Mouse (Mus musculus): ENCODE results near the gene Mpv17l2. TPM values are rescaled to one million over a fixed set of nuclear protein-coding genes. Genes with fewer than 3 reads are reported as not detected.

Gene Mpv17l2
- polyA plus RNA-seq, 1 experiment = 86.8 TPM

DNA sequence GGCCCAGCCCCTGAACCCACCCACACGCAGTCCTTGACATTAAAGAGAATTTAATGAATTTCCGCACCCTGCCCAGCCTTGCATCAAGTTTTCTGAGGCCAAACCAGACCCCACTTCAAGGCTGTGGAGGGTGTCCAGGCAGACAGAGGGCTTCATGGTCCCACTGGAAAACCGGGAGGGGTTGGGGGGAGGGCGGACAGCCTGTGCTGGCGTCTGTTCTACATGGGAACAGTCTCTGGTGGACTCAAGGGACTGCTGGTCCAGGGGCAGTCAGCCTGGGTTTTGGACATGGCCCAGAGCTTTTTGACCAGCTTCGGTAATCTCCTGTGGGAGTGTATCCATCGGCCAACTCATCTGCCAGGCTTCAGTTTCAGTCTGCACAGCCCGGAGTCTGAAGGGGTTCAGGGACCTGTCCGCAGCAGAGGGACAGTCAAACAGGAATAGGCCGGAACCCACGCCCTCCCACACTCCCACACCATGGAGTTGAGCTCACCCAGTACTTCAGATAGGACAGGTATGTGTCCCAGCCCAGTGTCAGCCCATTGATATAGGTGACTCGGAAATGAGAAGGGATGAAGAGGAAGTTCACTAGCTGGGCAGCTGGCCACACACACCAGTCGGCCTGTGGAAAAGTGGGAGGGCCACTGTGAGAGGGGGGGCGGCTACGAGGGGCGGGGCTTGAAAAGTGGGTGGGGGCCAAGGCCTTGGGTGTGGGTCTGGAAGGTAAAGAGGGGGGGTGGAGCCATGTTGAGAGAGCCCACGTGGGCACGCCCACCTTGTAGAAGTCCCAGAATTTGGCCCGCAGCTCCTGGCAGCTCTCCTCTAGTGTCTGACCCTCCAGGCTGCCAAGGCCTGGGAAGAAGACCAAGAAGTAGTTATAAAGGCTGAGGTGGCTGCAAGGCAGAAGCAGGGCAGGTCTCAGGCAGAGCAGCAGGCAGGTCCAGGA lies 1.9 kb downstream of the Mpv17l2 start:
- Histone ChIP-seq H3K79me3 (ENCODE audit: low read depth) (peaks cover 3% of the 10 kb centered on the region), H3K27me3 (ENCODE audit: control insufficient read depth, insufficient read depth, insufficient read length) (no peaks in the 10 kb centered on the region), H3K79me2 (ENCODE audit: control insufficient read depth, insufficient read depth) (peaks cover 15% of the 10 kb centered on the region), H3ac (ENCODE audit: control insufficient read depth, insufficient read length, low read depth) (no peak overlapping the region), H3K4me3 (ENCODE audit: insufficient read depth, poor library complexity, severe bottlenecking) (no peak overlapping the region), H3K36me3 (ENCODE audit: control insufficient read depth, insufficient read depth) (peaks cover 18% of the 10 kb centered on the region)
- no peak for TF ChIP-seq CTCF (IDR thresholded peaks at IDR 0.05; ENCODE audit: control insufficient read depth, insufficient read depth, insufficient read length)
- TF ChIP-seq CEBPB (IDR thresholded peaks at IDR 0.05; ENCODE audit: low read depth) = no peak
- TF ChIP-seq MYOD1 (IDR thresholded peaks at IDR 0.05; ENCODE audit: control insufficient read depth, insufficient read length, low read depth) = no peak

GRCm38 (mm10) chr8:70758308-70758615 lies 2.5 kb downstream of the Mpv17l2 start:
- no peaks in the 10 kb centered on the region for H3K27me3 ChIP-seq (ENCODE audit: control insufficient read depth, insufficient read depth, insufficient read length)
- peaks cover 15% of the 10 kb centered on the region for H3K79me2 ChIP-seq (ENCODE audit: control insufficient read depth, insufficient read depth)
- H3K79me3 ChIP-seq (ENCODE audit: low read depth) = peaks cover 3% of the 10 kb centered on the region
- no peak overlapping the region for H3K4me3 ChIP-seq (ENCODE audit: insufficient read depth, poor library complexity, severe bottlenecking)
- no peak overlapping the region for H3ac ChIP-seq (ENCODE audit: control insufficient read depth, insufficient read length, low read depth)
- TF ChIP-seq MAX (IDR thresholded peaks at IDR 0.05) (no peak), CEBPB (IDR thresholded peaks at IDR 0.05; ENCODE audit: low read depth) (no peak), USF1 (IDR thresholded peaks at IDR 0.05; ENCODE audit: low read depth) (no peak), CTCF (IDR thresholded peaks at IDR 0.05; ENCODE audit: control insufficient read depth, insufficient read depth, insufficient read length) (no peak), MYOG (IDR thresholded peaks at IDR 0.05; ENCODE audit: control insufficient read depth, extremely low read depth, insufficient read length) (no peak), MYOD1 (IDR thresholded peaks at IDR 0.05; ENCODE audit: control insufficient read depth, insufficient read length, low read depth) (no peak), FOSL1 (IDR thresholded peaks at IDR 0.05; ENCODE audit: insufficient read depth, low read length, poor library complexity, severe bottlenecking) (no peak)
- H3K36me3 ChIP-seq (ENCODE audit: control insufficient read depth, insufficient read depth) = peaks cover 17% of the 10 kb centered on the region

- Histone ChIP-seq H3K79me2 (ENCODE audit: control insufficient read depth, insufficient read depth) (peaks cover 15% of the 10 kb centered on the region), H3K79me3 (ENCODE audit: low read depth) (peaks cover 3% of the 10 kb centered on the region), H3ac (ENCODE audit: control insufficient read depth, insufficient read length, low read depth) (no peak overlapping the region)
Measured at GRCm38 (mm10) chr8:70757523-70758307, 3.0 kb downstream of the Mpv17l2 start.

GRCm38 (mm10) chr8:70756476-70757040 lies 4.2 kb downstream of the Mpv17l2 start:
- no peak overlapping the region for H3ac ChIP-seq (ENCODE audit: control insufficient read depth, insufficient read length, low read depth)
- no peaks in the 10 kb centered on the region for H3K27me3 ChIP-seq (ENCODE audit: control insufficient read depth, insufficient read depth, insufficient read length)
- peaks cover 3% of the 10 kb centered on the region for H3K79me3 ChIP-seq (ENCODE audit: low read depth)
- H3K4me3 ChIP-seq (ENCODE audit: insufficient read depth, poor library complexity, severe bottlenecking) = no peak overlapping the region
- peaks cover 10% of the 10 kb centered on the region for H3K36me3 ChIP-seq (ENCODE audit: control insufficient read depth, insufficient read depth)
- no peak for TF ChIP-seq MYOD1 (IDR thresholded peaks at IDR 0.05; ENCODE audit: control insufficient read depth, insufficient read length, low read depth)
- no peak for TF ChIP-seq CEBPB (IDR thresholded peaks at IDR 0.05; ENCODE audit: low read depth)
- TF ChIP-seq USF1 (IDR thresholded peaks at IDR 0.05; ENCODE audit: low read depth) = no peak
- no peak for TF ChIP-seq CTCF (IDR thresholded peaks at IDR 0.05; ENCODE audit: control insufficient read depth, insufficient read depth, insufficient read length)
- TF ChIP-seq FOSL1 (IDR thresholded peaks at IDR 0.05; ENCODE audit: insufficient read depth, low read length, poor library complexity, severe bottlenecking) = no peak
- no peak for TF ChIP-seq MYOG (IDR thresholded peaks at IDR 0.05; ENCODE audit: control insufficient read depth, extremely low read depth, insufficient read length)
- no peak for TF ChIP-seq MAX (IDR thresholded peaks at IDR 0.05)
- H3K79me2 ChIP-seq (ENCODE audit: control insufficient read depth, insufficient read depth) = peaks cover 15% of the 10 kb centered on the region

More at GRCm38 (mm10) chr8:70757523-70758307, 3.0 kb downstream of the Mpv17l2 start:
- H3K27me3 ChIP-seq (ENCODE audit: control insufficient read depth, insufficient read depth, insufficient read length) = no peaks in the 10 kb centered on the region
- H3K36me3 ChIP-seq (ENCODE audit: control insufficient read depth, insufficient read depth) = peaks cover 12% of the 10 kb centered on the region
- no peak overlapping the region for H3K4me3 ChIP-seq (ENCODE audit: insufficient read depth, poor library complexity, severe bottlenecking)
- TF ChIP-seq MAX (IDR thresholded peaks at IDR 0.05) (no peak), CTCF (IDR thresholded peaks at IDR 0.05; ENCODE audit: control insufficient read depth, insufficient read depth, insufficient read length) (peak; percentile 43)

DNA sequence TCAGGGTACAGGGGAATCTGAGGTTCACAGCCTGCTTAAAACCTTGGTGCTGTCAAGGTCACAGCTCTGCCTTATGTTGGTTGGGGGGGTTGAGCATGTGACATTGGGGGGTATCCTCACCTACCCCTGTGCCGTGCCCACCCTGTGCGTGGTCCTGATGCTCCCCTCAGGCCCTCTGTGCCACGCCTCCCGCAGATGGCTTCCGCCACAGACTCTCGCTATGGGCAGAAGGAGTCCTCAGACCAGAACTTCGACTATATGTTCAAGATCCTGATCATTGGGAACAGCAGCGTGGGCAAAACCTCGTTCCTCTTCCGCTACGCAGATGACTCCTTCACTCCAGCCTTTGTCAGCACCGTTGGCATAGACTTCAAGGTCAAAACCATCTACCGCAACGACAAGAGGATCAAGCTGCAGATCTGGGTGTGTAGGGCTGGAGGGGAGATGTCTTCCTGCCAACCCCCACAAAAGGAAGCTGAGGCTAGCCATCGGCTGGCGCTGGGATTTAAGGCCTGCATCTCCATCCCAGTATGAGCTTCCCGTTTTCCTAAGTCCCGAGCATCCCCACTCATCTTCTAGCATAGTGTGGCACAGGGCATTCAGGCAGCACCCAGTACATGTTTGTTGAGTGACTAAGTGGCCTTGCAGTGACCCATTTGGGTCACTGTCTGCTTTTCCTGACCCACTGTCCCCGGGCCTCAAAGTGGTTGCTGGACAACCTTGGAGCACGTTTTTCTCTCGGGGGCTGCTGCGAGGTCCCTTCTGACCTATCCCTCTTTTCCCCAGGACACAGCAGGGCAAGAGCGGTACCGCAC lies 4.9 kb downstream of the Mpv17l2 start:
- Histone ChIP-seq H3ac (ENCODE audit: control insufficient read depth, insufficient read length, low read depth) (no peak overlapping the region), H3K4me3 (ENCODE audit: insufficient read depth, poor library complexity, severe bottlenecking) (no peak overlapping the region), H3K36me3 (ENCODE audit: control insufficient read depth, insufficient read depth) (peaks cover 10% of the 10 kb centered on the region), H3K79me3 (ENCODE audit: low read depth) (peaks cover 3% of the 10 kb centered on the region), H3K27me3 (ENCODE audit: control insufficient read depth, insufficient read depth, insufficient read length) (no peaks in the 10 kb centered on the region), H3K79me2 (ENCODE audit: control insufficient read depth, insufficient read depth) (peaks cover 15% of the 10 kb centered on the region)
- no peak for TF ChIP-seq CEBPB (IDR thresholded peaks at IDR 0.05; ENCODE audit: low read depth)
- no peak for TF ChIP-seq MYOG (IDR thresholded peaks at IDR 0.05; ENCODE audit: control insufficient read depth, extremely low read depth, insufficient read length)
- TF ChIP-seq CTCF (IDR thresholded peaks at IDR 0.05; ENCODE audit: control insufficient read depth, insufficient read depth, insufficient read length) = no peak
- TF ChIP-seq USF1 (IDR thresholded peaks at IDR 0.05; ENCODE audit: low read depth) = no peak
- no peak for TF ChIP-seq FOSL1 (IDR thresholded peaks at IDR 0.05; ENCODE audit: insufficient read depth, low read length, poor library complexity, severe bottlenecking)
- TF ChIP-seq MYOD1 (IDR thresholded peaks at IDR 0.05; ENCODE audit: control insufficient read depth, insufficient read length, low read depth) = no peak
- TF ChIP-seq MAX (IDR thresholded peaks at IDR 0.05) = no peak

All from C2C12 (cell line).